Mouse (Mus musculus) erythroblast, embryonic 14.5 days (primary cell): ENCODE results near the gene Pigt.

Experiments
- GATA1 ChIP-seq: IDR thresholded peaks from 2 replicates; pipeline ENCODE4 v1.6.1; 2012; ENCODE audit warnings: low read length, inconsistent platforms, mixed read lengths
- TAL1 ChIP-seq: IDR thresholded peaks from 3 replicates; pipeline ENCODE4 v1.6.1; 2012; ENCODE audit warnings: low read length, inconsistent platforms, mixed read lengths

DNA sequence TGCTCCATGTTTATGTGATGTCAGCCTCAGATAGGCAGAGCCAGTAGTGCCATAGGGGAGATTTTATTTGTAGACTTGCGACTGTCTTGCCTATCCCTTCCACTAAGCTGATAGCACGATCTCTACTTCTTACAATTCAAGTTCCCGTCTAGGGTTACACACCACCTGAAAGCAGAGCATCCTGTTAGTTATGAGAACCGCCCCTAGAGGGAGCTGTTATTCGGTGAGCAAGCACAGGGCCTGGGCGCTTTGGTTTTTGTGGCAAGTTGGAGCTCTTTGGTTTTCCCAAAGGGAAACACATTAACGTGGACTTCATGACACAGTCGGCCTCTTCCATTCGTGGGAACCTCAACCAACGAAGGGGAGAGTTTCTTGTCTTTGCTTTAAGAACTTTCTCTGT, 27.1 kb upstream of the Pigt start:
- TF ChIP-seq GATA1 (no peak), TAL1 (no peak)
